Mouse (Mus musculus): Measurements from ENCODE around the gene Krtap4-16.
"Not testable (repeated sequence)": the region's sequence is repeated elsewhere in the genome, so short reads cannot be mapped to it uniquely, and the experiment has no call there.

Krtap4-16 gene

GRCm38 (mm10) chr11:99851508-99851907 is at the start of gene Krtap4-16:
Krtap4-16 (minus strand) TSS chr11:99851608.
- DNase-seq (ENCODE audit: low read depth, low spot score): no peak

DNA sequence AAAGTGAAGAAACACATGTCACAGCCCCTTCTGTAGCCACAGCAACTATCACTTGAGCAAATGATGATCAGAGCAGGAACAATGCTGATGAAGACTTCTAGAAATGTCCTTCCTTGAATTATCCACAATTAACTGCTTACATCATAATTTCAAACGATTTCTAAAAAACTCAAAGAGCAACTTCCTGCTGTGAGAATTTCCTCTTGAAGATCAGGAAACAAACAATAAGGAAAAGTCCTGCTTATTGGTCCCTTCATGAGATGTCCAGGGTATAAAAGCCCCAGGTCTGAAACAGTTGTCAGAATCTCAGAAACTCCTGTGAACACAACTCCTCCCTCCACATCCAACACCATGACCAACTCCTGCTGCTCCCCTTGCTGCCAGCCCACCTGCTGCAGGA is 27.5 kb upstream of the Krtap4-16 start, which contains the start of gene Gm11567:
Gene Gm11567, plus strand, starts transcription at position 301 of the 400 bp plus-strand sequence.
- not testable (repeated sequence) for DNase-seq (ENCODE audit: low read depth, low spot score)

- DNase-seq (ENCODE audit: low read depth, low spot score): not testable (repeated sequence)
Measured at GRCm38 (mm10) chr11:99873089-99873488, 21.7 kb upstream of the Krtap4-16 start, which contains the start of gene Krtap9-1. Krtap9-1 (plus strand) TSS chr11:99873389.

DNA sequence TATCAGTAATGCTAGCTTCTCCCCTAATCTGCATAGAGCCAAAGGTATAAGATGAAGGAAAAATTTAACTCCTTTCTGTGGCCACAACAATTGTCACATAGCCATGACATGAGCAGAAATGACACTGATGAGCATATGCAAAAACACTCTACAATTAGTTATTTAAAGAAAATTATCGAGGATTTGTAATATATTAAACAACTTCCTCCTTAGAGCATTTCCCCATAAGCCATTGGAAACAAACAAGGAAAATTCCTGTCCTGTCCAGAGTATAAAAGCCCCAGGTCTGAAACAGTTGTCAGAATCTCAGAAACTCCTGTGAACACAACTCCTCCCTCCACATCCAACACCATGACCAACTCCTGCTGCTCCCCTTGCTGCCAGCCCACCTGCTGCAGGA is 12.8 kb upstream of the Krtap4-16 start, which contains the start of gene Gm11559:
Gene Gm11559, plus strand, starts transcription at position 301 of the 400 bp plus-strand sequence.
- DNase-seq (ENCODE audit: low read depth, low spot score): not testable (repeated sequence)

DNA sequence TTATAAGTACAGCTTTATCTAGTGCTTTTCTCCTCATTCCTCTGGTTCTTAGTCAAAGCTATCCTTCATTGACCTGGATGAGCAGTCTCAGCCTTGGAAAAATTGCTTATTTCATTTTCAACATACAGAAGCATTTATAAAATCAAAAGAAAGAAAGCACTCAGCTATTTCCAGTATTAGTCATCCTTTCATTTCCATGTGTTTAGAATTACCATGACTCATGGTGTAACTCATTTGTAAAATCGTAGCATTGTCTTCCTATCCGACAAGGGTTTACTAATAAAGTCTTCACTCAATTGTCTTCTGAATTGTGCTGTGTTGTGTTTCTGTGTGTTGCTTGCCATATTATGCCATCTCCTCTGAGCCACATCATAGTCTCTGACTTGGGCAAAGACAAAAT is 7.4 kb upstream of the Krtap4-16 start:
- DNase-seq (ENCODE audit: low read depth, low spot score): no peak

DNA sequence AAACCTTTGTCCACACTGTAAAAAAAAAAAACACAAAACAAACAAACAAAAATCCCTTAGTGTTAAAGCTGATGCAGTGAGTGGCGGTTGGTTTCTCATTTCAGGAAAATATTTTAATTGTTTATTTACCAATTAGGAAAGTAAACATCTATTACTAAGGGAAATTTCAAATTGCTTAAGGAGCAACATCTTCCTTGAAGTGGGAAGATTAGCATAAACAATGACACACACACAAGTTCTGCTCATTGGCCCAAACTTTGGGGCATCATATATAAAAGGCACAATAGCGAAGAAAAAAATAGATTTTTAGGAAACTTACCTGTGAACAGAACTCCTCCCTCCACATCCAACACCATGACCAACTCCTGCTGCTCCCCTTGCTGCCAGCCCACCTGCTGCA is 6.2 kb upstream of the Krtap4-16 start, which contains the start of gene Gm11568:
Gene Gm11568, plus strand, starts transcription at position 301 of the 400 bp plus-strand sequence.
- no peak for DNase-seq (ENCODE audit: low read depth, low spot score)

GRCm38 (mm10) chr11:99854121-99854520 is 2.7 kb upstream of the Krtap4-16 start:
- DNase-seq (ENCODE audit: low read depth, low spot score): no peak

DNA sequence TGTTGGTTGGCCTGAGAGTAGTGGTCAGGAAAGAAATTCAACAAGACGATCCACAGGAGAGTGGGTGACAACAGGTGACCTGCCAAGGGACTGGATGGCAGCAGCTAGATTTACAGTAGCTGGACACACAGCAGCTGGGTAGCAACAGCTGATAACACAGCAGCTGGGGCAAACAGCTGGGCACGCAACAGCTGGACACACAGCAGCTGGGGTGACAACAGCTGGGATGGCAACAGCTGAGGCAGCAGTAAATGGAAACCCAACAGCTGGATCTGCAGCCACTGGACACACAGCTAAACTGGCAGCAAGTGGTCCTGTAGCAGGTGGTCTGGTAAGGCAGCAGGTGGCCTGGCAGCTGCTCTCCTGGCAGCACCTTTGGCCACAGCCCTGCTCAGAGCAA is 4.7 kb downstream of the Krtap4-16 start:
- no peak for DNase-seq (ENCODE audit: low read depth, low spot score)

DNA sequence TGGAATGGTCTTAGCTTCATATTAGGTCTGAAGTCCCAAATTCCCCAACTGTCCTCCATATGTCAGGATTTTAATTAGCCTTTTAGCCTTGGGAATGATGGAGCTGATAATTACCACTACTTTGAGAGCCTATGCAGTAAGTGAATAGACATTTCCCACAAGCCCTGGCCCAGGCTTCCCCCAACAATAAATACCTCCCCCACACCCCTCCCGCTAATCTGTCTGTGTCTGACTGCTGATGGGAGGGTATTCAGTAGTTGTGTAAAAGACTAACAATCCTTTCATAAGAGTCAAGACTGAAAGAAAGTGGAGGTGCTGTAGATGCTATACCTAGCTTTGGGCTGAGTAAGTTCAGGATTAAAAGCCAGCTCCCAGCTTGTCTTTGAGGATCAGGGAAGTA is 9.2 kb downstream of the Krtap4-16 start:
- no peak for DNase-seq (ENCODE audit: low read depth, low spot score)

DNA sequence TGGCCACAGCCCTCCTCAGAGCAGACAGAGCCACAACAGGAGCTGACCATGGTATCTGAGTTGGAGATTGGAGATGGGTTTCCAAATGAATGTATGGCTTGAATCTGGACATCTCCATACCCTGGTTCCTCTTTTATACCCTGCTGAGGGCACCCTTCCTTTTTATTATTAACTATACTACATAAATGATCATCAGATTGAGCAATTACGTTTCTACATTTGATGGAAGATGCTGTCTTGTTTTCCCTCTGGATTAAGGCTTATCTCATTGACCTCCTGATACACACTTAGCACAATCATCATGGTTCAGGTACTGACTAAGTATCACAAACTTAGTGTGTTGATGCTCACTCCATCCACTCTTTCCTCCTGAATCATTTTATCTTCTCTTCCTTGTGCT is 13.4 kb downstream of the Krtap4-16 start, which contains the start of gene 2300003K06Rik:
Gene 2300003K06Rik, minus strand, starts transcription at position 101 of the 400 bp plus-strand sequence.
- no peak for DNase-seq (ENCODE audit: low read depth, low spot score)

DNA sequence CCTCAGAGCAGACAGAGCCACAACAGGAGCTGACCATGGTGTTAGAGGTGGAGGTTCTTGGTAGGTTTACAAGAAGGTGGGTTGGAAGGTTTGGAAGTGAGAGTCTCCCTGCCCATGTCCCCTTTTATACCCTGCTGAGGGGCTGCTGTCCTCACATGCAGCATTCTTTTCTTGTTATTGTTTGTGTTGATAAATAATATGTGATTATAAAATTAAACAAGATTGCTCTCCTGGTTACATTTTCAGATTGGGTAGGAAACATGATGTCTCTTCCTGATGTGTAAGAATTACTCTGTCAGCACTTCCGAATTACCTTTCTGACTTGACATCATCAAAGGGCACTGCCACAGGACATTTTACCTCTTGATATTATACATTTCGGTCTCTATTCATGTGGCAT is 35.8 kb downstream of the Krtap4-16 start, which contains the start of gene Gm11564:
Gene Gm11564, minus strand, starts transcription at position 101 of the 400 bp plus-strand sequence.
- not testable (repeated sequence) for DNase-seq (ENCODE audit: low read depth, low spot score)

DNA sequence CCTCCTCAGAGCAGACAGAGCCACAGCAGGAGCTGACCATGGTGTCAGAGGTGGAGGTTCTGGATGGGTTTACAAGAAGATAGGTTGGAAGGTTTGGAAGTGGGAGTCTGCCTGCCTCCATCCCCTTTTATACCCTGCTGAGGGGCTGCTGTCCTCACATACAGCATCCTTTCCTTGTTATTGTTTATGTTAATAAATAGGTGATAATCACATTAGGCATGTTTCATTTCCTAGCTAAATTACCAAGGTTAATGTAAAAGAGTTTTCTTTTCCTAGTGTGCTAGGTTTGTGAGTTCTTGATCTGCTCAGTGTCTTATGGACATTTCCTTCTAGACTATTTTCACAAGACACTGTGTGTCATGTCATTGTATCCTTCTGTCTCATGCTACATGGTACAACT is 41.6 kb downstream of the Krtap4-16 start, which contains the start of gene Krtap4-13:
Gene Krtap4-13, minus strand, starts transcription at position 101 of the 400 bp plus-strand sequence.
- DNase-seq (ENCODE audit: low read depth, low spot score): not testable (repeated sequence)

DNA sequence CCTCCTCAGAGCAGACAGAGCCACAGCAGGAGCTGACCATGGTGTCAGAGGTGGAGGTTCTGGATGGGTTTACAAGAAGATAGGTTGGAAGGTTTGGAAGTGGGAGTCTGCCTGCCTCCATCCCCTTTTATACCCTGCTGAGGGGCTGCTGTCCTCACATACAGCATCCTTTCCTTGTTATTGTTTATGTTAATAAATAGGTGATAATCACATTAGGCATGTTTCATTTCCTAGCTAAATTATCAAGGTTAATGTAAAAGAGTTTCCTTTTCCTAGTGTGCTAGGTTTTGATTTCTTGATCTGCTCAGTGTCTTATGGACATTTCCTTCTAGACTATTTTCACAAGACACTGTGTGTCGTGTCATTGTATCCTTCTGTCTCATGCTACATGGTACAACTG is 47.1 kb downstream of the Krtap4-16 start, which contains the start of gene Gm11554:
Gene Gm11554, minus strand, starts transcription at position 101 of the 400 bp plus-strand sequence.
- DNase-seq (ENCODE audit: low read depth, low spot score): not testable (repeated sequence)

Measured in A20 (cell line).